In the genomic region with DNA sequence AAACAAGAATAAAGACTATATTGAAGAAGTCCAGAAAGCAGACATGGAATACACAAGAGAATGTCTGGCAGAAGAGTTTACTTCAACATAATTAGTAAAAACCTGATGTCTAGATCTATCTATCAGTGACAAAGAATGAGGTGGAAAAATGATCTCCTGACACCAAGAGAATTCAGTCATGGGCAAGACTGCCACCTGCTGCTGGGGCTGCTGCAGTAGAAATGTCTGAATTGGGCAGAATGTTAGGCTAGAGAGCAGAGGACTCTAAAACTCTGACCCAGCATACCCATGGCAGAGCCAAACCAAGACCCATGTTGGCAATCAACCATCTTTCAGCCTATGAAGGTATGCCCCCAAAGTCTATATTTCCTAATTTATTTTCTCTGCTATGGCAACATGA, we compare ENCODE assay signal across 9 mouse cellular contexts.
A peak's percentile ranks its signal among the peaks of the same experiment; 100 is the strongest.
DNase-seq lines count a peak whose midpoint lies in the region; TF ChIP-seq lines count a peak whose summit lies in the region.
"Had no signal": no experiment of that assay in that cellular context is flagged by ENCODE, and none has a peak within 500 bp of the region (broad histone marks: within the 10 kb centered on the region; RNA-seq: fewer than 3 reads in every experiment).

No protein-coding gene starts in this region.

- H3K27me3 ChIP-seq in liver, adult 2 months (ENCODE audit: control insufficient read depth, insufficient read depth, low read length), result no peaks in the 10 kb centered on the region
- no peaks in the 10 kb centered on the region for H3K27me3 ChIP-seq in thymus, adult 2 months (ENCODE audit: control insufficient read depth, insufficient read depth, low read length)
- H3K27me3 ChIP-seq: midbrain, embryonic 12.5 days had no signal

- no peak for DNase-seq in liver, adult 2 months (ENCODE audit: extremely low read depth, low read depth, low spot score)
- no peak for DNase-seq in liver
- DNase-seq in adrenal gland, postnatal 36 days, result peak; percentile 22 to 26
- DNase-seq in layer of hippocampus, postnatal 10 days (ENCODE audit: low spot score in 2 of 2), result peak; percentile 55 to 64
- peak; percentile 41 to 56 for DNase-seq in right cerebral cortex, postnatal 10 days (ENCODE audit: low spot score in 2 of 2)
- no peak for DNase-seq in thymus, adult 2 months
- no peak for DNase-seq in thymus, postnatal 36 days

- TF ChIP-seq CTCF in liver, adult 2 months (IDR thresholded peaks at IDR 0.05; ENCODE audit: low read depth, low read length), result peak; percentile 59
- peak; percentile 86 for TF ChIP-seq CTCF in cortical plate, adult 2 months (IDR thresholded peaks at IDR 0.05; ENCODE audit: extremely low read depth, insufficient read depth, low read length)
- no peak for TF ChIP-seq CTCF in thymus, adult 2 months (IDR thresholded peaks at IDR 0.05; ENCODE audit: borderline replicate concordance, control insufficient read depth, extremely low read depth, insufficient read depth, low read length, poor library complexity)

- H3K9ac ChIP-seq in liver, adult 2 months (ENCODE audit: low read depth, low read length), result no peak overlapping the region
- H3K9ac ChIP-seq: midbrain, embryonic 12.5 days had no signal

- H3K79me2 ChIP-seq in liver, adult 2 months (ENCODE audit: control insufficient read depth, insufficient read depth, low read length), result no peaks in the 10 kb centered on the region

- H3K4me1 ChIP-seq in liver, adult 2 months (ENCODE audit: control insufficient read depth, insufficient read depth, low read length), result no peaks in the 10 kb centered on the region
- H3K4me1 ChIP-seq in cortical plate, adult 2 months (ENCODE audit: control insufficient read depth, insufficient read depth, low read length), result no peaks in the 10 kb centered on the region
- H3K4me1 ChIP-seq in thymus, adult 2 months (replicated peaks; ENCODE audit: control insufficient read depth, insufficient read depth, low read length), result no peaks in the 10 kb centered on the region
- H3K4me1 ChIP-seq: midbrain, embryonic 12.5 days had no signal

- no peak for TF ChIP-seq POLR2A in liver, adult 2 months (IDR thresholded peaks at IDR 0.05; ENCODE audit: extremely low read depth, insufficient read depth, low read length)
- TF ChIP-seq POLR2A in cortical plate, adult 2 months (IDR thresholded peaks at IDR 0.05; ENCODE audit: extremely low read depth, insufficient read depth, low read length), result no peak
- no peak for TF ChIP-seq POLR2A in thymus, adult 2 months (IDR thresholded peaks at IDR 0.05; ENCODE audit: control insufficient read depth, extremely low read depth, insufficient read depth, low read length, poor library complexity)

- no peak overlapping the region for H3K27ac ChIP-seq in liver, adult 2 months (replicated peaks; ENCODE audit: insufficient read depth, low read depth, low read length)
- H3K27ac ChIP-seq in cortical plate, adult 2 months (ENCODE audit: insufficient read depth, low read length), result no peak overlapping the region
- H3K27ac ChIP-seq in thymus, adult 2 months (ENCODE audit: control insufficient read depth, insufficient read depth, low read length), result no peak overlapping the region
- H3K27ac ChIP-seq: midbrain, embryonic 12.5 days had no signal

- no peak overlapping the region for H3K4me3 ChIP-seq in liver, adult 2 months (ENCODE audit: insufficient read depth, low read depth, low read length)
- no peak overlapping the region for H3K4me3 ChIP-seq in cortical plate, adult 2 months (ENCODE audit: insufficient read depth, low read length)
- H3K4me3 ChIP-seq in thymus, adult 2 months (ENCODE audit: control insufficient read depth, insufficient read depth, low read length), result no peak overlapping the region
- H3K4me3 ChIP-seq: midbrain, embryonic 12.5 days had no signal

- no peaks in the 10 kb centered on the region for H3K36me3 ChIP-seq in liver, adult 2 months (ENCODE audit: control insufficient read depth, insufficient read depth, low read length)
- H3K36me3 ChIP-seq in thymus, adult 2 months (ENCODE audit: control insufficient read depth, insufficient read depth, low read length), result no peaks in the 10 kb centered on the region
- H3K36me3 ChIP-seq: midbrain, embryonic 12.5 days had no signal

Comparison
In these comparisons a context has a peak if more than half of its experiments do, and no peak if none do; other contexts are left out.
1. DNase-seq: peak in adrenal gland, postnatal 36 days (2 of 2), layer of hippocampus, postnatal 10 days (2 of 2) and right cerebral cortex, postnatal 10 days (2 of 2); none in liver, adult 2 months (single experiment), liver (single experiment), thymus, adult 2 months (single experiment) and thymus, postnatal 36 days (0 of 2).